Mouse (Mus musculus) kidney, adult 2 months (tissue): ENCODE results near the gene Nipal3.

Experiments
- CTCF ChIP-seq: fragments of 200-500 bp; conservative IDR thresholded peaks from 2 replicates; pipeline ENCODE4 v1.5.1; 2011; ENCODE audit warnings: low read depth, mild to moderate bottlenecking, control low read depth, low read length, moderate library complexity, mixed read lengths; ENCODE audit not compliant: insufficient read depth, insufficient read length
- POLR2A ChIP-seq: fragments of 200-500 bp; IDR thresholded peaks from one replicate; pipeline ENCODE4 v1.6.1; 2011; ENCODE audit warnings: low read depth, low read length, control low read depth

DNA sequence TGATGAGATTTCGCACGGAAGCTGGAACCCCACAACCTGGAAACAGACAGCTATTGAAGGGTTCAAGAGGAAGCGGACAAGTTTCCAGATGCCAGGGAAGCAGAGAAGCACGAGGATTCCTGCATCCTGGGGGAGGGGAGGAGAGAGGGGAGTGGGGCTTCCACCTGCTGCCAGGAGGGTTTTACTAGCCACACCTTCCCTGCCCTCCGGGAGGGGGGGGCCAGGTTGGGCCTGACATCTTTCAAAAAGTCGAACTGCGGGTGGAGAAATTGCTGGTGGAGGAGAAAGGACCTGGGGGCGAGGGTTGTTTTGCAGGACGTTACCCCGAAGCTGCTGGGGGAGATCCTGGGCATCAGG, 61.8 kb downstream of the Nipal3 start:
- TF ChIP-seq CTCF = no peak
- no peak for TF ChIP-seq POLR2A
